Mouse (Mus musculus) fat pad, adult 2 months (tissue): Measurements from ENCODE around the gene Tll2.

ENCODE experiments used
- DNase-seq: peaks from one replicate; pipeline ENCODE4 v3.0.0-alpha.2; 2011; ENCODE audit warnings: low read depth, low spot score; ENCODE audit errors: extremely low read depth

Gene Tll2

DNA sequence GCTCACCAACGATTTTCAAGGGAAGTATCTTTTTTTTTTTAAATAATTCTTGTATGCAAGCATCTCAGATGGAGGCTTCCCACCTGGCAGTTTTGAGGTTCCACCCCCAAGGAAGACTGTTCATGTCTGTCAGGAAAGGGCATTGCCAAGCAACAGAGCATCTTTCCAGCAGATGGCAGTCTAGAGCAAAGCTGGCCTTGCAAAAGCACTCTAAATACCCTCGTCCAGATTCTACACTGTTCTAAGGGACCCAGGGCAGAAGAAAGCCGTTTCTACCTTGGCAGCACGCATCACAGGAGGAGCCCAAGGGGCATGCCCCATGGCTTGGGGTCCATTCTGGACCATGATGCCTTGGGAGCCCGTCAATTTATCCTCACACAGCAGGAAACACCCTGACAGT lies 116.8 kb downstream of the Tll2 start:
- DNase-seq = no peak

DNA sequence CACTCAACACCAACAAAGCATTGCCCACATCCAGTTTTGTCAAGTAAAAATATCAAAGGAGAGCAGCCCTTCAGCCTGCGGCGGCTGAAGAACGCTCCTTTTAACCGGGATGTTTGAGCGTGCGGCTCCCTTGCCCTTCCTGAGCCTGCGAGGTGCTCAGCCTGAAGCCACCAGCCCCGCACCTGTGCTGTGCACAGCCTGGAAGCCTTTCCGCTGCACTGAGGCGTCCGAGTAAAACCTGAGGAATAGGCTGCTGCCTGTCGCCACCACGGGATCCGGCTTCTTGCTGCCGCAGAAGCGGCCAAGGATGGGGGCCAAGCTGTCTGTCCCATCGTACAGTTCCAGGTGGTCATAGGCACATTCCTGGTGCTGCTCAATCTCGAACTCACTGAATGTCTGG lies 118.1 kb downstream of the Tll2 start:
- DNase-seq = no peak

DNA sequence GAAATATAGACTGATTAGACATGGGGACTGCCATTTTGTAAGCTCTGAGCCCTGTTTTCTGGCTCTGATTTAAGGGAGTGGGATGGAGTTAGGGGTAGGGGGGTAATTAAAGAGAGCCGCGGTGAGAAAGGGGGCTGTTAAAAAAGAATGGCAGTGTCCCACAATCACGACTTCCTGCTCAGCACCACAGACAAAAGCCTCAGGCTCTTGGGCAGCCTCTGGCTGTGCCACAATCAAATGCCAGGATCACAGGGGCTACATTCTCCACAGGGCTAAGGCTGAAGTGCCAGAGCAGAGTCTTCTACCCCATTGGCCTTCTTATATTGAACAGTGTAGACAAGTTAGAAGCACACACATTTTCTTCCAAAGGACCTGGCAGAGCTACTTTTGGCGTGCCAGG lies 118.7 kb downstream of the Tll2 start:
- no peak for DNase-seq

DNA sequence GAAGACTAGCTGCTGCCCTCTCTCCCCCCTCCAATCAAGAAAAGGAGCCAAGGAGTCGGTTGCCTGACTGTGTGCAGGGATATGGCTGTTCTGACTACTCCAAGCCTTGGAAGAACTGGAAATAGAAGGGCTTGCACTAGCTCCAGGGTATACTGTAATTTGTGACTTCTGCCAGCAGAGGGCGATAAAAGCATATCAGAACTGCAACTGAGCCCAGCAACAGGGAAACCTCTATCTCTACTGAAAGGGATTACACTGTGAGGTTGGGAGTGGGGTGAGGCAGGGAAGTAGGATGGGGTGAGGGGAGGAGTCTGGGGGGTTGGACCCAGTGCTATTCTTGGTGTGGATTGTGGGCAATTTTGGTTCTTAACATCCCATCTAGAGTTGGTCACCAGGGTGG lies 119.9 kb downstream of the Tll2 start:
- no peak for DNase-seq

DNA sequence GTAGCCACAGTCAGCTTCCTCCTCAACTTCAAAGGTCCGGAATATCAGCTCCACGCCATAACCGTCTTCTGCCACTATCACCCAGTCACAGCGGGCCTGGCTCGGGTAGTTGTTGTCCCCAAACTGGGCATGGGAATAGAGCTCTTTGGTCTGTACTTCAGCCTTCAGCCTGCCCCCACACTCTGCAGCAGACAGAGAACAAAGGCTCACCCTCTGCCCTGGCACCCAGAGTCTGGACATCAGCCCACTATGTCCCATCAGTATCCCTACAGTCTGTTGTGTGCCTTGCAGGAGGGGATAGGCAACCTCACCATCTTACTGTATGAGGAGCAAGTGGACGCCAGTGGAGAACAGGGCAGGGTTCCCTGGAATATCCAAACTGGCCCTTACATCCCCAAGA lies 120.3 kb downstream of the Tll2 start:
- DNase-seq = no peak

DNA sequence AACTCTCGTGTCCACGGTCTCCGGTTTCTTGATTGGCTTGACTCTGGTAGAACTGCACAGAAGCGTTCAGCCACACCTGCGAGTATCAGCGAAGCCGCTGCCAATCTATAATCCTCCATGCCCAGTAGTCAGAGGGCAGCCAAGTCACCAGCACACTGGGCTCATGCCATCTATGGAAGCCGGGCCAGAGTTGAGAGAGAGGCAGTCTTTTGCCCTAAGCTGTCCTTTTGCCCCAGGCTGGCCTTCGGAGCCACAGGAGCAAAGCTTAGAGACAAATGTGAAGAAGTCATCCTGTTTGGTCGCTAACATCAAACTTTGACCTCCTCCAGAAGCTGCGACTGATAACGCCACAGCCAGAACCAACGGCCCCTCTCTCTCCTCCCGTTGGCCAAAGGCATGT lies 123.0 kb downstream of the Tll2 start:
- DNase-seq = no peak

DNA sequence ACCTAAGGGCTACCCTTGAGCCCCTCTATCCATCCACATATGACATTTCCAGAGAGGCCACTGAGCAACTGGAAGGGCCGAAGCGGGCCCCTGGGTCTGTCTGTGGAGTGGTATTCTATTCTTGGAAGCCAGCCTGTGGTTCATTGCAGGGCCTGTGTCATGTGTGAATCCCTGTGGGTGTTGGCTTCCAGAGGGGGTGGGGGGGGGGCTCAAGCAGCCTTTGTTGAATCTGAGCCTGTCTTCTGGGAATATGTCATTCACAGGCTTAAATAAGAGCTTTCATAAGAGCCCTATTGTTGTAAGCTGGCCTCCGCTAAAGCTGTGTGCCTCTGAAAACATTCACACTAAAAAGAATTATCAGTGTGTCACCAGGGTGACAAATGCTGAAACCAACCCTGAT lies 125.0 kb downstream of the Tll2 start:
- no peak for DNase-seq

DNA sequence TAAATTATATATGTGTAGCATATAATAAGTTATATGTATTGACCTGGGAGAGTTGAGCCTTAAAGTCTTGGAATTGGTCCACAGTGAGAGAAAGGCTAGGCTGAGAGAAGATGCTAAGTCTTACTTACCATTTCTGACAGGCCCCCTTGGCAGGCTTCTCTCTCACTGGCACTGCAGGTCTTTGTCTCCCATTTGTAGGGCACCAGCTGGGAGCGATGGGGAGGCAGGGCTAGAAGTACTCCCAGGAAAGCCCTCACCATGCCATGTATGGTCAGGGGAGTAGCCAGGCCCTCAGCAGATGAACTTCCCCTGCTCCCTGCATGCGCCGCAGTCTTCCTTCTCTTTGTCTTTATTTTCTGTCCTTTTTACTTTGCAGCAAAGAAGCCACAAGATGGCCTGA lies 129.7 kb downstream of the Tll2 start, which contains the start of gene Opalin:
Opalin (minus strand) TSS at position 208 of the 400 bp plus-strand sequence.
- no peak for DNase-seq

DNA sequence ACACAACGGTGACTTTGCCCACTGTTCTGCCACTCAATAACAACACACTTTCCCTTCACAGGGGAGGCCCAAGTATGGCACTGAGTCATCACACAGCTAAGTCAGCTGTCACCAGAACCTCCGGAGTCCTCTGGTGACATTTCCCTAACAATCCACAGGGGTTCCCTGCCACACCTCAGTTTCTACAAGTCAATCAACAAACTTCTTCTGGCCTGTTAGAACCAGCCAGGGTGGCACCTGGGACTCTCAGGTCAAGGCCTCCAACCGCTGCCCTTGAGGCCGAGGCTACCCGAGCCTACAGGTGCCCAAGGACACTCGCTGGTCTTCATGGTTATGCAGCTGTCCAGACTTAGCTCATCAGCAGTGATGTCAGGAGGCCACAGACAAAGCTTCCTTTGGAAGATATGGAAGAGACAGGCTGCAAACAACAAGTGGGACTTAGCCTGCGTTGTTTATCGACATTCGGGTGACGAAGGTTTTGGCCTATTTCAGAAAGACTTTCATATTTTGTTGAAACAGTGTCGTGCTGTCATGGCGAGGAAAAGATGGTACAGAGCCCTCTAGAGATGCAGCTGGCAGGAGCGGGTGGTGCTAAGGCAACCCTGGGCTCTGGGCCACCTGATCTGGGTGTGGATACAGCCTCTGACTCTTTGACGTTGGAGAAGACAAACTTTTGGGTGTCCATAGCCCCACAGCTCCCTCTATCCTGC lies 132.7 kb downstream of the Tll2 start:
- DNase-seq = no peak

DNA sequence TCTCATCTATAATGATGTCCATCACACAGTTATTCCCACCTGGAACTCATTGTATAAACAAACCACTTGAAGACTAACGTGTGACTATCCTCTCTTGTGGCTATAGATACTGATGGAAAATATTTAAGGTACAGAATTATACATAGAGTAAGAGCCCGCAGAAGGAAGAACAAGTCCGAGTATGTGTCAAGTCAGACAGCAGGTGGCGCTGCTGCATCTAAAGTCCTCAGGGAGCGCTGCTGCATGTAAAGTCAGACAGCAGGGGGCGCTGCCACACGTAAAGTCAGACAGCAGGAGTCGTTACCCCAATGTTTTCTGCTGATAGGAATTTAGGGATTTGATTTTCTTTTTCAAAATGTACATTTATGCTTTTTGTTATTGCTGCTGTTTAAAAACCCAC lies 135.1 kb downstream of the Tll2 start:
- peak; percentile 10 for DNase-seq

DNA sequence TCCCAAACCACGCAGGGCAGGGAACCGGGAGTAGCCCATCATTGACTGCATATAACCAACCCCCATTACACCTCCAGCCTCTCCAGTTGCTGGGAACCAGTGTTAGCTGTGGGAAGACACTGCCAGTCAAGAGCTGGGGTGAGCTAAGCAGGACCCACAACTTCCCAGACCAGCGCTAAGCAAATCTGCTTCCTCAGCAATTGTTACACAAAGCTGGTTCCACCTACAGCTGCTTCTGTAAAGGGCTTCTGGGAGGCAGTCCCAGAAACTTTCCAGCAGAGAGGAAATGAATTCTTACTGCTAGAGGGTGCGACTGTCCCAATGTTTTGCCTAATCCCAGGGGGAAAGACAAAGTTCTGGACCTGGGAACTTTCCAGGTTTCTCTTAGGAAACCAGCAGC lies 151.9 kb downstream of the Tll2 start:
- DNase-seq = no peak

DNA sequence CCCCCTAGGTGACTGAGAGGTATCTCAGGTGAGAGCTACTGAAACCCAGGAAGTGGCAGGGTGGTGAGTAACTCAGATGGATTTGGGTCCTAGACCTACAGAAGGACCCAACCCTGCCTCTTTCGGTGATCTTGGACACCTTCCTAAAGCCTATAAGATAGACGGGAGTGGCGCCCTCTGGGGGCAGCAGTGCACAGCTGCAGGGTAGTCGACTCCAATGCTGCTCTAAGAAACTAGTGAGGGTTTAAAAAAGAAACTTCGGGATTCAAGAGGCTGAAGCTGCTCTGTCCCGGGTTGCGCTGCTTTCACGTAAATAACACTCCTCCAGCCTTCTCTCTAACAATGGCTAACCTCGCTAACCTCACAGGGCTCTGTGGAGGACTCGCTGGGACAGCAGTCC lies 153.1 kb downstream of the Tll2 start:
- DNase-seq = no peak

DNA sequence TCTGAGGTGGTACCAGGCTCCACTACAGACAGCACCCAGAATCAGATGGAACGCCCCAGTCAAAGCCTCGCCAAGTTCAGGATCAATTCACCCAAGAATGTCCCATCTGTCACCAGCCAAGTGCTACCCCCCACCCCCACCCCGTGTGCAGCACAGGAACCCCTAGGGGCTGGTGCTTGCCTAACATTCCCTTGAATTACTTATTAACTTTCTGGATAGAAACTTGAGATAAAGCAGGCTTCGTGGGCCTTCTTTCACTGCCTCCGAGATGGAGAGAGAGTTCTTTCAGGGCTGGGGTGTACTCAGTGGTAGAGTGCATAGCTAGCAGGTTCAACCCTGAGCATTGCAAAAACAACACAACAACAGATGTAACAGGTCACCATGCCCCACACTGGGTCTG lies 154.4 kb downstream of the Tll2 start:
- DNase-seq = no peak

DNA sequence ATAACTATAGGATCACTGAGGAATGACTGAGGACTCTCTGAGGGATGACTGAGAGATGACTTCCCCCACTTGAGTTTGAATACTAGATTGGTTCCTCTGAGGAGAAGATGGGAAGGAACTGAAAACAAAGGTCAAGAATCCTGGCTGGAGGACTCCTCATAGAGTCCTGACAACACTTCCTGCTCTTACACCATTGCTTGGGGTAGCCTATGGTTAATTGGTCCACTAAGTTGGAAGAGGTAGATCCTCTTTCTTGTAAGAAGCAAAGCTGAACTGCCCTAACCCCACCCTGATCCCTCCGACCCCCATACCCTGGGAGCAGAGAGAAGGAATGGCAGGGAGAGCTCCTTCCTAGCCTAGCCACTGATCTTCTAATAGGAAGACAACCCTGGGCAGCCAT lies 154.9 kb downstream of the Tll2 start:
- no peak for DNase-seq

DNA sequence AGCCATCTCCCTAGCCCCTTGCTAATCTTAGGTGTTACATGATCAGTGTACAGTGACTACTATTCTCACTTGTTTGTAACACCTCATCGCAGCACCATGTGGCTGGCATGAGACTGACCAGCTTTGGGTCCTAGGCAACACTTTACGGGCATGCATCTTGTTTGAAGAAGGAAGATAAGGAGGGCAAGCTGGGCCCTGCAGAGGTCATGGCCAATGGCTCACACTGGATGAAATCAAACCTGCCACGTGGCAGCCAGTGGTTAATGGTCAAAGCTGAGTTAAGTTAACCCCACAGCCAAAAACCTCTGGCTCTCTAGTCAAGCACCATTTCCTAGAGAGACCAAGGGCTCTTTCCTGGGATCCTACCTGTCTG lies 158.5 kb downstream of the Tll2 start:
- DNase-seq = no peak

DNA sequence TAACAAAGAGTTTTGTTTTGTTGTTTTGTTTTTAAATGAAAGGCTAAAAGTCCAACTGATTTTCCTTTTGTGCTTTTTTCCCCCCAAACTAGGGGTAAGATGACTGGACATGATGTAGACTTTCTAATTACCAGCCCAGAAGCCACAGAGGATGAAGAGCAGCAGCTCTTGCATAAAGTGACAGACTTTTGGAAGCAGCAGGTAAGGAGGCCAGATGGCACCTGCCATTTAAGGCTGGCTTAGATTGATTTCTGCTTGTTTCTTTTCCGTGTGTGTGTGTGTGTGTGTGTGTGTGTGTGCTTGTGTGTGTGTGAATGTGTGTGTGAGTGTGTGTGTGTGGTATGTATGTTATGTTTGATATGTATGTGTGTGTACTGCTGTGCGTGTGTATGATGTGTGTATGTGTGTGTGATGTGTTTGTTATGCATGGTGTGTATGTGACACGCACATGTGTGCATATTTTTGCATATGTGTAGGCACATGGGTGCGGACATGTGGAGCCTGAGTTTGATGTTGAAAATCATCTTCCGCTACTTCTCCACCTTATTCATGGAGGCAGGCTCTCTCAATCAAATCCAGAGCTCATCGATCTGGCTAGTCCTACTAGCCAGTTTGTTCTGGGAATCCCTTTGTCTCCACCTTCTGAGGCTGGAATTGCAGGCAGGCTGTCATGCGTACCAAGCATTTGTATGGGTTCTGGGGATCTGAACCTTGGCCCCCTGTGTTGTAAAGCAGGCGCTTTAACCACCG lies 159.0 kb downstream of the Tll2 start:
- no peak for DNase-seq

DNA sequence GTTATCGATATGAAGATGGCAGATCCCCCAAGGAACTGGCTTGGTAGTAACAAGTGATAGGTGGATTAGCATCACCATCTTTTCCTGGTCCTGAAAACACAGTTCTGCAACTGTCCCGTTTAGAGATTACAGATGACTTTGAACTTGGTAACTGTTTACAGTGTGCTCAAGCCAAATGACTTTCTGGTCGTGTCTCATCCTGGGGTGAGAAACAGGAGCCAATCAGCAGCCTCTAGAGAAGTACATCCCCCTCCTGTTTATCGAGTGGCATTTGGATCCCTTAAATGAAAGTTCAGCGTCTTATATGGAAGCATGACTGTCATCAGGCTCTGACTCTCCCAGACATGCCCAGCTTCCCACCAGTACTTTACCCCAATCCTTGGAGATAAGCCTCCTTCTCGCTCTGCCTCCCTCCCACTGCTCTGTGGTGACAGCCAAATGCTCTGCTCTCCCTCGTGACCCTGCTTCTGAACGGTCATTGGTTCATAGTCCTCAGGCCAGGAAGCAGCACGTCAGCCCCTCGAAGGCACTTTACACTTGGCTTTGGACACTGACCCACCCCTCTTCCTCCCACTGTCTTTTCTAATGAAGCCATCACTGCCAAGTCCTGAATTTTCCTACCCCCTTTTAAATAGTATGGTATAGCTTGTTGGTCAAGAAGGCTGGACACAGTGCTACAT lies 161.4 kb downstream of the Tll2 start:
- DNase-seq = no peak

DNA sequence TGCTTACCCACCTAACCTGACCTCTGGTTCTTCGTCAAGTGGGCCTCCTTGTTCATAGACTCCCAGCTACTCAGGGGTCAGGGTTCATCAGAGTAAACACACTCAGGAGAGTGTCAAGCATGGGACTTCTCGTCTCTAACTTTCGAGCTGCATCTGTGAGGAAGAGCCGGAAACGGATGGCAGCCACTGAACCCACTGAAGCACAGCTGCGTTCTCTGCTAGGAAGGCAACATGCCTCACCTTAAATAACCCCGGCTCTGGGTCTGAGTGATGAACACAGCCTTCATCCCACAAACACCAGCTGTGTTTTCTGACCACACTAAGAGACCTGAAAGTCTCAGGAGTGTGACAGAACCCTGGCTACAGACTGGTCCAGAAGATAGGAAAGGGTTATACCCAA lies 167.5 kb downstream of the Tll2 start:
- DNase-seq = no peak

DNA sequence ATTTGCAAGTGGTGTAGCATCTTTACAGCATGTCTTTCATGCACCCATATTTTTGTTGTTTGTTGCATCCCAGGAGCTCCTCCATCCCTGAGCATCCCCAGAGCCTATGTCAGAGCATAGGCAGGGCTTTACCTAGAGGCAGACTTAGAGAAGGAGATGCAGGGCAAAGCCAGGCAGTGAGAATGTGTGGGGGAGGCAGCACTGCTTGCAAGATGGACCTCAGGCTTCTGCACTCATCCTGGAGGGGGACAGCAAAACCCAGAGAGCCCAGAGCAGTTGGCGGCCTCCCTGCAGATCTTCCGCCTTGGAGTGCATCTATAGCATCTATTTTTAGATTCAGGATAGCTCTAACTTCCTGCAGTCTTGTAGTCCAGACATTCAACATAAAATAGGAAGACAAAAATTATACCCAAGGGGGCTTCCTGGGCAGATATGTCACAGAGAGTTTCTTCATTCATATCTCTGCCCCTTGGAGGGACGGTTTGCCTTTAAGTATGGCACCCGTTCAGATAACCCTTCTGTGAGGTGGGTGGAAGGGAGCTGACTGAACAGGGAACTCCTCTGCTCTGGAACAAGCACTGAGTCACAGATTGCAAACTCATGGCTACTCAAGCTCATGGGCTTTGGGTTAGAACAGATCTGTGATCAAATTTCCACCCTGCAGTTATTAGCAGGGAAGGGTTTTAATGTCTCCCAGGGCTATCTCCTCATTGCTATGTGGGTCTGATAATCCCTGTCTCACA lies 170.7 kb downstream of the Tll2 start:
- DNase-seq = no peak
